Mouse (Mus musculus): Measurements from ENCODE around the gene Crocc.

- TF ChIP-seq POLR2A (IDR thresholded peaks at IDR 0.05; ENCODE audit: borderline replicate concordance, insufficient read depth, low read length), result no peak
- TF ChIP-seq CTCF (IDR thresholded peaks at IDR 0.05; ENCODE audit: borderline replicate concordance, insufficient read depth, low read depth, low read length), result no peak
Observed at GRCm38 (mm10) chr4:141015356-141015755, 45.0 kb downstream of the Crocc start.

All from cerebellum, adult 2 months (tissue).